Mouse (Mus musculus): ENCODE results near the gene Gm36245. TPM values are rescaled to one million over a fixed set of nuclear protein-coding genes. Genes with fewer than 3 reads are reported as not detected.

Gm36245 gene
- not detected for polyA plus RNA-seq (2017; shearing (Covaris generic))

GRCm38 (mm10) chr15:77598958-77599357 lies at the start of gene Gm36245:
TSS of gene Gm36245 (plus strand) at chr15:77599258.

GRCm38 (mm10) chr15:77561792-77562191 lies 37.3 kb upstream of the Gm36245 start, which contains the start of gene 1700025B11Rik:
TSS of gene 1700025B11Rik (minus strand) at chr15:77561892.

DNA sequence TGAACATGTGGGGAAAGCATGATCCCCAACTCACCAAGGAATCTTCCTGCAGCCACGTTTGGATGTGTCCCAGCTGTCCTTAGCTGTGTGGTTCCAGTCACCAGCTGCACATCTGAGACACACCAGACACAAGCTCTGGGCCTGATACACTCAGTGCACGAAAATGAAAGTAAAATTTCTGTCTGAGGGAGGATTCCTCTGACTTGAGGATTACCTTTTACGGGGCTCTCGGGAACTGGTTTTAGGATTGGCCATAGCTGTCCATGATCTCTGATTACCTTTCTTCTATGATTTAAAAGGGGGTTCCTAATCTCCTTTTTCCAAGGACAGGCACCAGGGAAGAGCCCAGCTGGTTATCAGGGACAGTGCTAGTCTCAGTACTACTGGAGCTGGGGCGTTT lies 3.1 kb upstream of the Gm36245 start, which contains the start of gene Apol10b:
TSS of gene Apol10b (minus strand) at position 165 of the 400 bp plus-strand sequence.

DNA sequence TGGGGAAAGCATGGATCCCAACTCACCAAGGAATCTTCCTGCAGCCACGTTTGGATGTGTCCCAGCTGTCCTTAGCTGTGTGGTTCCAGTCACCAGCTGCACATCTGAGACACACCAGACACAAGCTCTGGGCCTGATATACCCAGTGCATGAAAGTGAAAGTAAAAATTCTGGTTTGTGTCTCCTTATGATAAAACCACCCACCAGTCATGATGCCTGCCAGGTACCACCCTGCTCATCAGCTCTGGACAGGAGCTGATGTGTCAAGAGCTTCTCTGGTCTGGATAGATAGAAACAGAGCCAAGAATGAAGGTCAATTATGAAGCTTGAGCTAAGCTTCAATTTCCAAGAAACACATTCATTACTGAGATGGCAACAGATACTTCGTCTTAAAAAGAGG lies 44.1 kb downstream of the Gm36245 start, which contains the start of gene Apol11b:
TSS of gene Apol11b (minus strand) at position 111 of the 400 bp plus-strand sequence.

Other genes starting within 250 kb of the Gm36245 start
- not detected for gene Apol7a, start 200.1 kb upstream of the Gm36245 start, polyA plus RNA-seq (2017; shearing (Covaris generic))
- not detected for gene Apol9a, start 188.1 kb upstream of the Gm36245 start, polyA plus RNA-seq (2017; shearing (Covaris generic))
- 1.3 TPM for gene Apol7b, start 151.8 kb upstream of the Gm36245 start, polyA plus RNA-seq (2017; shearing (Covaris generic))
- gene Apol10a, start 122.2 kb upstream of the Gm36245 start, polyA plus RNA-seq (2017; shearing (Covaris generic)): not detected
- not detected for gene Apol11a, start 91.0 kb upstream of the Gm36245 start, polyA plus RNA-seq (2017; shearing (Covaris generic))
- not detected for gene Apol7c, start 65.9 kb upstream of the Gm36245 start, polyA plus RNA-seq (2017; shearing (Covaris generic))
- not detected for gene 1700025B11Rik, start 37.4 kb upstream of the Gm36245 start, polyA plus RNA-seq (2017; shearing (Covaris generic))
- gene Apol10b, start 3.1 kb upstream of the Gm36245 start, polyA plus RNA-seq (2017; shearing (Covaris generic)): 0.89 TPM
- gene Apol11b, start 44.0 kb downstream of the Gm36245 start, polyA plus RNA-seq (2017; shearing (Covaris generic)): 0.22 TPM
- 91.3 TPM for gene Apol7e, start 99.6 kb downstream of the Gm36245 start, polyA plus RNA-seq (2017; shearing (Covaris generic))
- gene Apol9b, start 129.8 kb downstream of the Gm36245 start, polyA plus RNA-seq (2017; shearing (Covaris generic)): not detected
- not detected for gene Apol8, start 157.7 kb downstream of the Gm36245 start, polyA plus RNA-seq (2017; shearing (Covaris generic))
- gene Myh9, start 242.9 kb downstream of the Gm36245 start, polyA plus RNA-seq (2017; shearing (Covaris generic)): 294 TPM

Measured in effector memory CD4-positive, alpha-beta T cell, adult 5 months (primary cell).